Mouse (Mus musculus) spleen, adult 2 months (tissue): ENCODE results near the gene Msrb3.

Experiments used
- CTCF ChIP-seq: fragments of 200-500 bp; IDR thresholded peaks from 2 replicates; pipeline ENCODE4 v1.5.1; 2011; ENCODE audit warnings: mild to moderate bottlenecking, inconsistent platforms; ENCODE audit not compliant: insufficient read depth, insufficient read length, insufficient replicate concordance; ENCODE audit errors: extremely low read depth
- POLR2A ChIP-seq: fragments of 200-500 bp; IDR thresholded peaks from 2 replicates; pipeline ENCODE4 v1.6.1; 2011; ENCODE audit warnings: low read depth, low read length, inconsistent platforms

DNA sequence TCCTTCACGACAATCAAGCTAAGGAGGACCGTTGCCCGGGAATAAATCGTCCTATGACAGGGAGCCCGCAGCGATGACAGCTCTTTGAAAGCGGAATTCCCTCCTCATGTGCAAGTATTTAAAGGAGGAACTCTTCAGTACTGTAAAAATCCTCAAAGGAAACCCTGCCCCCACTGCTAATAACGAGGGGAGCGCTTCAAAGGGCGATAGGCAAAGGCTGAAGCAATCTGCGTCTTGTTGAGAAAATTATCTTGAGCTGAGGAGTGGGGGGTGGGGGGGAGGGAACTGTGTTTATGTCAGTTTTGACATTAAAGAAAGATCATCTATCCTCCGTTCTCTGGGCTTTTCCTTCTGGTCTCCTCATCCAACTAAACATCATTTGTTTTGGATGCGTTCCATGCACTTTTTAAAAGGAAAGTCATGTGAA is 104.5 kb downstream of the Msrb3 start:
- TF ChIP-seq CTCF (no peak), POLR2A (no peak)
